Mouse (Mus musculus): ENCODE data around the gene Elmsan1. TPM values are rescaled to one million over a fixed set of nuclear protein-coding genes. Genes with fewer than 3 reads are reported as not detected.
"Not testable (repeated sequence)": the region's sequence is repeated elsewhere in the genome, so short reads cannot be mapped to it uniquely, and the experiment has no call there.

Elmsan1 gene
- total and polyA plus RNA-seq, 3 experiments: 2.2 to 14.3 (median 5.6) TPM

GRCm38 (mm10) chr12:84107012-84107411 is 111.7 kb downstream of the Elmsan1 start:
- DNase-seq (ENCODE audit: extremely low read depth): no peak
- H3K27ac ChIP-seq (ENCODE audit: insufficient read depth, low read depth): no peak overlapping the region
- TF ChIP-seq UBTF (IDR thresholded peaks at IDR 0.05; ENCODE audit: low read depth, low read length) (no peak), RCOR1 (conservative IDR thresholded peaks at IDR 0.05; ENCODE audit: low read depth, low read length) (no peak), GABPA (IDR thresholded peaks at IDR 0.05; ENCODE audit: insufficient replicate concordance, low read depth, low read length) (no peak), ETS1 (conservative IDR thresholded peaks at IDR 0.05; ENCODE audit: low read depth, low read length) (no peak), MAX (IDR thresholded peaks at IDR 0.05; ENCODE audit: low read length) (no peak), MAFK (IDR thresholded peaks at IDR 0.05; ENCODE audit: insufficient replicate concordance, low read length) (no peak)
- no peaks in the 10 kb centered on the region for H3K27me3 ChIP-seq (replicated peaks)
- no peaks in the 10 kb centered on the region for H3K79me2 ChIP-seq (replicated peaks; ENCODE audit: control insufficient read depth, extremely low read depth, insufficient read depth, poor library complexity, severe bottlenecking)
- in situ Hi-C loops (cut with MboI; ENCODE audit: low pct_ligation_motif_present, low pct_unique_long_range_greater_than_20kb, low sequenced_read_pairs): no loop called here
- H3K36me3 ChIP-seq (replicated peaks in 1 of 2; ENCODE audit: control insufficient read depth in 1 of 2, insufficient read depth in 1 of 2, low read length in 1 of 2): no peaks in the 10 kb centered on the region
- no peak overlapping the region for H3K4me3 ChIP-seq (replicated peaks in 1 of 3; ENCODE audit: low read depth in 2 of 3, low read length in 2 of 3, poor library complexity in 1 of 3)
- H3K9me3 ChIP-seq (replicated peaks; ENCODE audit: low read length): no peaks in the 10 kb centered on the region
- no peak overlapping the region for H3K4me2 ChIP-seq (ENCODE audit: insufficient read depth, low read depth, poor library complexity, severe bottlenecking)
- peaks cover 5 to 16% of the 10 kb centered on the region in 2 experiments; a peak in 3 of 4 replicates for H3K4me1 ChIP-seq (ENCODE audit: control insufficient read depth in 1 of 2, insufficient read depth in 2 of 2)
- dilution Hi-C loops (cut with MboI; ENCODE audit: extremely low pct_ligation_motif_present, extremely low pct_unique_long_range_greater_than_20kb, low sequenced_read_pairs): no loop called here
- H3K9ac ChIP-seq (ENCODE audit: insufficient read depth, low read depth): no peak overlapping the region

GRCm38 (mm10) chr12:84101493-84101845 is 117.2 kb downstream of the Elmsan1 start:
- Histone ChIP-seq H3K27me3 (replicated peaks) (no peaks in the 10 kb centered on the region), H3K4me1 (ENCODE audit: control insufficient read depth in 1 of 2, insufficient read depth in 2 of 2) (no peaks in the 10 kb centered on the region), H3K27ac (ENCODE audit: insufficient read depth, low read depth) (no peak overlapping the region), H3K9me3 (replicated peaks; ENCODE audit: low read length) (no peaks in the 10 kb centered on the region), H3K9ac (ENCODE audit: insufficient read depth, low read depth) (no peak overlapping the region), H3K4me2 (ENCODE audit: insufficient read depth, low read depth, poor library complexity, severe bottlenecking) (no peak overlapping the region), H3K4me3 (replicated peaks in 1 of 3; ENCODE audit: low read depth in 2 of 3, low read length in 2 of 3, poor library complexity in 1 of 3) (no peak overlapping the region), H3K79me2 (replicated peaks; ENCODE audit: control insufficient read depth, extremely low read depth, insufficient read depth, poor library complexity, severe bottlenecking) (no peaks in the 10 kb centered on the region), H3K36me3 (replicated peaks in 1 of 2; ENCODE audit: control insufficient read depth in 1 of 2, insufficient read depth in 1 of 2, low read length in 1 of 2) (no peaks in the 10 kb centered on the region)
- DNase-seq (ENCODE audit: extremely low read depth): no peak
- no peak for TF ChIP-seq PAX5 (IDR thresholded peaks at IDR 0.05; ENCODE audit: low read length)
- no peak for TF ChIP-seq ETS1 (conservative IDR thresholded peaks at IDR 0.05; ENCODE audit: low read depth, low read length)
- in situ Hi-C loops (cut with MboI; ENCODE audit: low pct_ligation_motif_present, low pct_unique_long_range_greater_than_20kb, low sequenced_read_pairs) (no loop called here), dilution Hi-C loops (cut with MboI; ENCODE audit: extremely low pct_ligation_motif_present, extremely low pct_unique_long_range_greater_than_20kb, low sequenced_read_pairs) (no loop called here)

GRCm38 (mm10) chr12:84100604-84101492 is 117.8 kb downstream of the Elmsan1 start, which contains the start of gene Acot6:
Gene Acot6, plus strand, starts transcription at chr12:84100654.
- H3K27me3 ChIP-seq (replicated peaks); DNase-seq (ENCODE audit: extremely low read depth); H3K36me3 ChIP-seq (replicated peaks in 1 of 2; ENCODE audit: control insufficient read depth in 1 of 2, insufficient read depth in 1 of 2, low read length in 1 of 2); H3K4me1 ChIP-seq (ENCODE audit: control insufficient read depth in 1 of 2, insufficient read depth in 2 of 2); H3K27ac ChIP-seq (ENCODE audit: insufficient read depth, low read depth); in situ Hi-C loops (cut with MboI; ENCODE audit: low pct_ligation_motif_present, low pct_unique_long_range_greater_than_20kb, low sequenced_read_pairs); H3K4me3 ChIP-seq (replicated peaks in 1 of 3; ENCODE audit: low read depth in 2 of 3, low read length in 2 of 3, poor library complexity in 1 of 3); dilution Hi-C loops (cut with MboI; ENCODE audit: extremely low pct_ligation_motif_present, extremely low pct_unique_long_range_greater_than_20kb, low sequenced_read_pairs); H3K4me2 ChIP-seq (ENCODE audit: insufficient read depth, low read depth, poor library complexity, severe bottlenecking); H3K79me2 ChIP-seq (replicated peaks; ENCODE audit: control insufficient read depth, extremely low read depth, insufficient read depth, poor library complexity, severe bottlenecking); H3K9me3 ChIP-seq (replicated peaks; ENCODE audit: low read length); H3K9ac ChIP-seq (ENCODE audit: insufficient read depth, low read depth): not testable (repeated sequence)
